Mouse (Mus musculus) kidney, postnatal 25 days (tissue): ENCODE measurements around the gene Hs2st1.

Experiments
- DNase-seq, 2 experiments: peaks; one replicate each; pipeline ENCODE4 v3.0.0; 2021; ENCODE audit warnings: mixed read lengths in 2 of 2

Gene Hs2st1

DNA sequence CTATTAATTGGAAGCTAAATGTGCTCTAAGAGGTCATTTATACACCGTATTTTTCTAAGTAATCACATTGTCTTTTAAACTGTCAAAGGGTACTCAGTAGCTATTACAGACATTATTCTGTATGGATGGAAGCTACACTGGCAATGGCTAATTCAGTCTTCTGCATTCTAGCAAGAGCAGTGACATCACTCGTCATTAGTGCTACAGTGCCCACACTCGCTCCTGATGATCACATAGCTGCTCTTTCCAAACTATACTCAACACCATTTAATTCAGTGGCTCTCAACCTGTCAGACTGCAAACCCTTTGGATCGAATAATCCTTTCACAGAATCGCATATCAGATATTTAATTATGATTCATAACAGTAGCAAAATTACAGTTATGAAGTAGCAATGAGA is 19.3 kb downstream of the Hs2st1 start:
- DNase-seq, result no peak

DNA sequence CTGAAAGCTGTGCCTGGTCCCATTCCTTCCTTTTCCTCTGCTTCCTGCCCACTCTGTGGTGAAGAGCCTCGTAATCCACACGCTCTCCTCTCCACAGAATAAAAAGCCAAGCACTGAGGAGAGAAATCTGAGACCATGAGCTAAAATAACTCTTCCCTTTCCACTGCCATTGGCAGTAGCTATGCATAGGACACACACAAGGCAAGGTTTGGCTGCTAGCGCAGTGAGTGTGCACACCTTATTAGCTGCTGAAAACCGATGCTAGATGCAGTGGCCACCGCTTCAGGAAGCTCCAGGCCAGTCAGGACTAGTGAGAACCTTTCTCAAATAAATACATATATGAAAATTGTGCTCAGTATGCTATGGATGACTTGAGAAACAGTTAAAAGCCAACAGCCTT is 19.9 kb downstream of the Hs2st1 start:
- DNase-seq, result no peak

DNA sequence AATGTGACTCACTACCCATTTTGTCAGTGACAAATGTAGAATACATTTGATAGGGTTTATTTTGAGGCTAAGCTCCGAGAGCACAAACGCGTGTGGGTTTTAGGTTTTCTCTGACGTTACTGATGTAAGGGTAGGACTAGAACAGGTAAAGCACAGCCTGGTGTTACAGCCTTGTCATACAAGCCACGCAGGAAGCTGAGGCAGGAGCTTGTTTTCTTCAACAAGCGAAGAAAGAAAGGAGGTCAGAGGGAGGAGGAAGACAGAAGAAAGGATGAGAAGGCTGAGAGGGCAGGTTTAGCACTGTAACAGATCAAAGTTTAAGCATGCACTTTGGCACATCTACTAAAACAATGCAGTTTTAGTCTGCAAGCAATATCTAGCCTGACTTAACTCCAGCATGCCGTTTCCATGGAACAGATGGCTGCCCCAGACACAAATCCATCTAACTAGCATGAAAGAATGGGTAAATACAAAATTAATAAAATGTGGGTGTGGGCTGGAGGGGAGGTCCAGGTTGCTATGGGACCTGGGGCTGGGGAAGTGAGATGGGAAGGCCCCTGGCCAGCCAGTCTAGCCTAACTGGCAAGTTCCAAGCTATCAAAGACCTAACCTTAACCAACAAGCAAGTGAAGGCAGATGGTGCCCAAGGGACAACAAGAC is 21.7 kb downstream of the Hs2st1 start:
- no peak for DNase-seq

DNA sequence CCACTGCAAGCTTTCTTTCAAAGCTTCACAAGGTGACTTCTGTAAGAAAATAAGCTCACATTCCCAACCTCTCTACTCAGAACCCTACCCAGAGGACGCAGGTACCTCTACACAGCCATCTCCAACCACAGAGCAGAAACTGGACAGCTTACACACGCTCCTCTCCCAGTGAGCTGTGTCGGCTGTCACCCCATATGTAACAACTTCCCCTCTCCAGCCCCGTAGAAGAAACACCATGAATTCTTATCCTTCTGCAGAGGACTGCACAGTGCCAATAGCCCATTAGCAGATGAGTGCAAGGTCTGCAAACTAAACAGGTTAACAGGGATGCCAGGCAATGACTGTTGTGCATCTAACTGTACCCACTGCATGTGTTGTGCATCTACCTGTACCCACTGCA is 23.5 kb downstream of the Hs2st1 start:
- DNase-seq, result no peak

DNA sequence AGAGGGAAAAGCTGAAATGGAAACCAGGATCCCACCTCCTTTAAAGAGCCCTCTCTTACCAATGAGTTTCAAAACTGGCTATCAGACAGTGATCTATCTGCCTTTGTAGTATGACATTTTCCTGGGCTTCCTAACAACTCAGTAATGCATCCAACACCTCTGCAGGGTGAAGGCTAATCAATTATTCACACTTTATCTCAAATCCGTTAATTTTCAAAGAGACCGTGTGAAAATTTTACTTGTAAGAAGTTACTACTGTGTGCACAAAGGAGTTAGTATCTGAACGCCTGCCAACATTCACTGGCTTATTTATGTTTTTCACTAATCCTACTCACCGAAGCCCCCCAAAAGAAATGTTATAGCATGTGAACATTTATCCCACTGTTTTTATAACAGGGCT is 24.1 kb downstream of the Hs2st1 start:
- no peak for DNase-seq

DNA sequence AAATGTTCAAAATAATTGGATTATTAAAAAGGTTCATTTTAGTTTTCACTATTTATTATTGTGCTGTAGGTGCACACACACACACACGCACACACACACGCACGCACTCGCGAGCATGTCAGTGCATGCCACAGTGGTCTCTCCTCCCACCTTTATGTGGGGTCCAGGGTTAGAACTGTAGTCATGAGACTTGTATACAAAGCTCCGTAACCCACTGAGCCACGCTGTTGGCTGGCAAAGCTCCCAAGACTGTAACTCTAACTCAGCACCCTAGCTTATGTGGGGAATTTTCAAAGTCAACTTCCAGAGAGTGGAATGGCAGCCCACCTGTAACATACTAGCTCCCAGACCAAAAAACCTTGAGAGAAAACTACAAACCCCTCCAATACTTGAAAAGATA is 24.8 kb downstream of the Hs2st1 start:
- DNase-seq, result no peak

DNA sequence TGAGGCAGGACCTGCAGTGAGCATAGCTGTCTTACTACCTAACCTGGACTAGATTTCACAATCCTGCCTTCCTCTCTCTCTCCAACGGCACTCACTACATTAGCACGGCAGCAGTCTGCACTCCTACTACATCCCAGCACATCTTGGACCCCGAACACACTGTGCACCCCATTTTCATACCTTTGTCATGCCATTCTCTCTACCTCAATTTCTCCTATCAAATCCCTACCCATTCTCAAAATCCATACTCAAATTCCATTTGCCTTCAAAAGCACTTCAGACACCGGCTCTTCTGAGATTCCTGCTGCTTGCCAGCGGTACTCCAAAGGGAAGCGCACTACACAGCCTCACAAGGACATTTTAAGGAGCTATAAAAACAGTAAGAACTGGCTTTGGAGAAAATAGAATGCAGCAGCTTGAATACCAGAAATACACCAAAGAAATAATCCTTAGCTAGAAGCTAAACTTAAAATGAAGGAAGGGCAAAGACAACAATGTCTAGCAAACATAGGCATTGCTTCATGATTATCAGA is 28.0 kb downstream of the Hs2st1 start:
- DNase-seq, result no peak

DNA sequence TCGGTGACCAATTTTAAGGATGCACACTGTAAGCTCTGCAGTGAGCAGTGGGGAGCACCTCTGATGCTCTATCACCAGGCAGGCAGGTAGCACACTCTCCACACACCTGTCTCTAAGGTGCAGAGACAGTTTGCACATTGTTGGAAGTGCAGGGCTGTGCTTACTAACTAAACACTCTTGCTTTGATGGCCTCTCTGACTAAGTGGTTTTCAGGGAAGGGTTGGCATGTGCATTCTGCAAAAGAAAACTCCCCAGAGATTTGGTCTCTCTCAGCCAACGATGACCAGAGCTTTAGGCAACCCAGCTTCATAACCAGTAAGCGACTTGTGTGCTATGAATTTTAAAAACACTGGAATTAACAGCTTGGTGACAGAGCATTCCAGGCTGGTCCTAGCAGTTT is 29.2 kb downstream of the Hs2st1 start:
- DNase-seq, result no peak

DNA sequence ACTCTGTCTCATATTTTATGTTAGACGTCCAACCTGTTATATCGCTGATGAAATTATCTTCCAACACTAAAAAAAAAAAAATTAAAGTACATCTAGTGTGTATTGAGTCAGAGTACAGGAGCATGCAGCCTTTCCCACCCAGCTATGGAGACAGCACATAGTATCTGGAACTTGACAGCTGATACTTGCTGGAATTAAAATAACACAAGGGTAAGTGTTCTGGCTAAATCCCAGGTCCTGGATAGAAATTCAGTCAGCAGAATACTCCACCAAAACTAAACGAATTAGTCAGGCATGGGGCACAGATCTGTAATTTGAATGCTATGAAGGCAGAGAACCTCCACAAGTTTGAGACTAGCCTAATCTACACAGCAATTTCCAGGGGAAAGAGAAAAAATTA is 30.9 kb downstream of the Hs2st1 start:
- DNase-seq, result no peak

DNA sequence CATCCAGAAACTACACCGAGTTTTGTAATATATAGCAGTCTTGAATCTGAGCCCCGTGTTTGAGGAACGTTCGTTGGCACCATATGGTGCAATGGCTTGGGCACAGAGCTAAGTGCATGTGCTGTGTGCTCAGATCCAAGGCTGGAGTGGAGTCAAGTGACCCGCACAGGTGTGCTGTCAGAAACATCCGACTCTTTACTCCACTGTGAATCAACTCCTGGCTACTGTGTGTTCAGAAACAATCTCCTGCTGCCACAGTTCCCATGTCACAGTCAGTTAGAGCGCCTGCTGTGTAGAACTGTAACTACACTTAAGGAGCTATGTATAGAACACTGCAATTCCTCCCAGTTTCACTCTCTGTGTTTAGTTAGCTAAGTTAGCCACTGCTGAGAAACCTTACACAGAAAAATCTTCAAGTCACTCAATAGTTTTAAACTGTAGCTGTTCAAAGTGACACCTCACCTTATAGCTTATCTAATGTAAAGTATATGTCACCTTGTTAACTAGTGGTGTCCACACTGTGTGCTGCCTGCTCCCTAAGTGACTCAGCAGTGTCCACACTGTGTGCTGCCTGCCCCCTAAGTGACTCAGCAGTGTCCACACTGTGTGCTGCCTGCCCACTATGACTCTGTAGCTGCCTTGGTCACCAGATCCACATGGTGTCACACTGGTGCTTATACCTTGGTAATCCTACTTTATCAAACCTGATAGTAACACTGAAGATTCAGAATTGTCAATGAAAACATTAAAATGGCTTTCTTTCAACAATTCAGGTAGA is 32.7 kb downstream of the Hs2st1 start:
- DNase-seq, result no peak

DNA sequence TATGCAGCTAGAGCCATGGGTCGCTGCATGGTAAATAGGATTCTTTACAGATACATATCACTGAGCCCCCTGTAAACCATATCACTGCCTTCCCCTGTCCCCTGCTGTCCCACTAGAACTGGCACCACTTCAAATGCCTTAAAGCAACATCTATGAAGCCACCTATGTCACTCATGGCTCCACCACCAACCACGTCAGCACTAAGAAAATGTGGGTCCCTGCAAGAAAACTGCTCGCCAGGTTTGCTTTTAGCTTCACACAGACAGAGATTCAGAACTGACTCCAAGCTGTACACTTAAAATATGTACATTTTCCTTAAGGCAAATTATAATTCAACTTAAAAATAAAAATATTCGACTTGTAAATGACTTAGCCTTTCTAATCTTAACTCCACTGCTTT is 34.9 kb downstream of the Hs2st1 start:
- no peak for DNase-seq

DNA sequence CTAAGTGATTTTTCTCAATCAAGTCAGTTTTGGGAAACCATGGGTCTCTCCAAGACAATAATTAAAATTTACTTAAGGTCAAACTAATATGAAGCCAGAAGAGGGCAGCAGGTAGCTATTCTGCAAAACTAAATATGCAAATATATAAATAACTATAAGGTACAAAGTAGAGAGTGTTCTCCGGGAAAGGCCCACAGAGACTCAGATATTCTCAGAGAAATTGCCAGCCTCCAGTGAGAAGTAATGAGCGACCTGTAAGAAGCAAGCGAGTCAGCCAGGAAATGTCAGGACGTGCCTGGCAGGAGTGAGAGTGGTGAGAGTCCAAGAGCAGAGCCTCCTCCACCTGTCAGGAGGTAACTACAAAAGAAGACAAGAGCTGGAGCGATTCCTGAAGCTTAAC is 39.0 kb downstream of the Hs2st1 start:
- DNase-seq, result peak; percentile 30 to 43

DNA sequence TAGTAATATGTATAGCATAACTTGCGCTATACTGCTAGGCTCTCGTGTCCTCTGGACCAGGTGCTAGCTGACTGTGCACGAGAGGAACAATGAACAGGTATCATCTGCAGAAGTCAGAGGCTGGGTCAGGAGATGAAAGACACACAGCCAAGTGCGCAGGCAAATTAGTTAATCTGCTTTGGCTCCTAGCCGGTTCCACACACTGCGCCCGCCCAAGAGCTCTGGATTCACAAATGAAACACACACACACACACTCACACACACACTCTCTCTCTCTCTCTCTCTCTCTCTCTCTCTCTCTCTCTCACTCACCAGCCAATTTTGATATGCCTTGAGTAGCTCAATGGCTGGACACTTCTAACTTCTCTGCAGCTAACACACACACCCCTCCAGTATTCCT is 42.1 kb downstream of the Hs2st1 start:
- DNase-seq, result no peak

DNA sequence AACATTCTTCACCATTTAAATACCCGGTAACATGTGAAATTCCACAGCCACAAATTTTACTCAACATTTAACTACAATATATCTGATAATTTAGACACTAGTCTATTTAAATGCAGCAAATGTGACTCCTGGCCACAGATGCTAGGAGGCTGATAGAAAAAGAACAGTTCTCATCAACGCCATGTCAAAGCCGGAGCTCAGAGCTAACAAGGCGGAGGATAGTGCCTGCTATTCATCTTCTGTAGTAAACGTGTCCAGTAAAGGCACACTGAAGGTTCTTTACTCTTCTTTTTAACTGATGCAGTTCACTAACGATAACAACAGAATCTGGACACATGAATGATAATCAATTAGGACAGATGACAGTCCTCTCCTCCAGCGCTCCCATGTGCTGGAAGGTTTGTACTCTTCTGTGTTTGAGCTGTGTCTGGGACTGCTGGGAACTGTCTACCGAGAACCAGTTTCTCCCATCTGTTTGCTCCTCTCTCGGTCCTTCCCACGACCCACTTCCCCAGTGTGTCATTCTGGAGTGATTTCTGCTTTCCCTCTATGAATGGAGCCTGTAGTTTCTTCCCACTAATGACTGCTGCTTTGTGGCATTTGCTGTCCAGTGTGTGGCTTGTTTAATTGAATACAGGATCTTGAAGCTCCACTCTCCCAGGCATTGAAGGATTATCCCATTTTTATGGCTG is 50.3 kb downstream of the Hs2st1 start:
- DNase-seq, result no peak

DNA sequence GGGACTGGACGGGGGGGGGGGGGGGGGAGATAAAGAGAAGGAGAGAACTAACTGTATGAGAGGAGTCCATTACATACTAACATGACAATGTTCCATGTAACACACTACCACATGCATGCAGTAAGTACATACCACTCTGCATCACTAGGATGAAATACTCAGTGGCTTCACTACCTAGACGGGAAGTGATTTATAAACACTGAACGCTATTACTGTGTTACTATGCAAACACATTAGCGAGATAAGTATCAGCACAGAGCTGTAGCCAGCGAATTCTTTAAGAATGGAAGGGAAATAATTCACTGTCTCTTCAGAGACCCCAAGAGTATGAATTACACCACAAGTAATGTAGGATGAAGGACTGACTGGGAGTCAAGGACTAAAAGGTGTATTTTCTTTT is 51.1 kb downstream of the Hs2st1 start:
- DNase-seq, result no peak

DNA sequence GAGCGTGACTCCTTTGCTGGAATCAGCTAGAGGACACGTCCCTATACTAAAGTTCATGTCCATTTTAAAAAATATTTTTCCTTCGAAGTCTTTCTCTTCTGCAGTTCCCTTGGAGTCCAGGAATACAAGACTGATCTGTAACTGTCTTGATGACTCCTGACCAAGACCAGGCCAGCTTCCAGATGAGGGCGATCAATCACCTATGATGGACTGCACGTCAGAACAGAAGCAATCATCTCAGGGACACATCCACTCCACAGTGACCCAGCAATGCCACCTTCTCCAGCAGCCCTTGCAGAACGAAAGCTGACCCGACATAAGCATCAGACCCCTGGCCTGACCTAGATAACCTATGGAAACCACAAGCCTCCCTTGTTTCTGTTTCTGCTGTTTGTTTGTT is 54.7 kb downstream of the Hs2st1 start:
- no peak for DNase-seq

DNA sequence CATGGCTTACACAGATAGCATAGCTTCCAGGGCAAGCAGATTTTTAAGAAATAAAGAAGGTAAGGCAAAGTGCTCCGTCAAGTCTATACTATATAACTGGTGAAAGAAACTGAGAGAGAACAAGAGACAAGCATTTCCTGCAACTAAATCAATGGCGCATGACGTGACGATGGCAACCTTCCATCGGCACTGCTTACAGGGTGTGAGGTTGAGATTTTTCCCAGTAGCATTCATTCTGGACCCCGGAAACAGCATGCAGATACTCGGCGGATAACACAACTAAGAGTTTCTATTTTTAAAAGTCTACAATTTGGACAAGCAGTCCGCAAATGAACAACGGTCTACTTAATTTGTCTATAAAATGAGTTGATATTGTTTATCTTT is 55.9 kb downstream of the Hs2st1 start:
- peak in 1 of 2 experiments; percentile 57 for DNase-seq

DNA sequence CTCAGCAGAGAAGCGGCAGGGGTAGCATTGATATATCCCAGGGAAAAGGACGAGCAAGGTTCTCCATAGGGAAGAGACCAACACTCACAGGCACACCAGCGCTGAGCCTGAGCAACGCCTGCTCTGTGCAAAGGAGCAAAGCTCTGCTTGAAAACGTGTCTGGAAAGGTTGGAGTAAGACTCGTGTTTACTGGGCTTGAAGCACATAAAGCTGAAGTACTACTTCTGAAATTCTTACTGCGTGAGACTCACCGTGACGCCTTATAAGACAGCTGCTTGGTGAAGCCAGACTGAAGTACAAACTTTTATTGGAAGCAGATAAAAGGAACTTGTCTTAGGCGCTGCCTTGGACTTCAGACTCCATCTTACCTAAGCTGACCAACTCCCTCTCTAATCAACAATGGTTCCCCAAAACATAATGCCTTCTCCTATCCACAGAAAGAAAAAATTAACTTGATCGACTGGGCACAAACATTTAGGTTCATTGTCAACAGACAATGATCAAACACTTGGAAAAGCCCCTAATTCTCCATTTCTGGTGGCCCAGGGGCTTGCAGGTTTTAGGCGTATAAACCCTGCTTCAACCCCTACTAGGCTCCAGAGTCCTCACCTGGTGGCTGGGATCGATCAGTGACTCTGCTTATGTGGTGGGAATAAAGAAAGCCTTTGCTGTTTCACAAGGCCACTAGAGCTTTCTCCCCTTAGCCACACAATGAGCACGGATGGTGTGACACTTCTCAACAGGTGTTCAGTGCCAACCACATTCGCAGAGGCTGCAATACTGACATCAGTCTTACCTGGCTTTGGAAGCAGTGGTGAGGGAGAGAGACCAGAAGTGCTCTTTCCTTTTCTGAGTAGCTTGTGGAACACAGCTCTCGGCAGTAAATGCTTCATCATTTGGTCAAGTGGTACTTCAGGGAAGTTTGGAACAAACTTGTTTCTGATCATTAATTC is 56.5 kb downstream of the Hs2st1 start:
- no peak for DNase-seq

DNA sequence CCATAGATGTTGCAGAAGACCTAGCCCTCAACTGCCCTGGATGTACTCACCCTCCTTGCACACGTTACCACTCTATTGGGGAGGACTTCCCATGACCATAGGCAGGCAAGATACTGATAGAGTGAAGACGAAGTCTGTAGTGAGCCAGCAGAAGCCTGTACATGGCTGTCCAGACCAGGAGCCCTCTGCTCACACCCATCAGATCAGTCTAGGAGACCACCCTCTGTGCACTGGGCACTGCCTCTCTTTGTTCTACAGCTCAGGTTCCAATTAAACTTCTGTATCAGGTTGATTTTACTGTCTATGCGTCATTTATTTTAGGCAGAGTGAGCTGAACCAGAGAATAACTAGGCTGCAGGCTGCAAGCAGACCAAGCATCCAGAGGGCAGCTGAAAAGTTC is 59.3 kb downstream of the Hs2st1 start:
- no peak for DNase-seq

DNA sequence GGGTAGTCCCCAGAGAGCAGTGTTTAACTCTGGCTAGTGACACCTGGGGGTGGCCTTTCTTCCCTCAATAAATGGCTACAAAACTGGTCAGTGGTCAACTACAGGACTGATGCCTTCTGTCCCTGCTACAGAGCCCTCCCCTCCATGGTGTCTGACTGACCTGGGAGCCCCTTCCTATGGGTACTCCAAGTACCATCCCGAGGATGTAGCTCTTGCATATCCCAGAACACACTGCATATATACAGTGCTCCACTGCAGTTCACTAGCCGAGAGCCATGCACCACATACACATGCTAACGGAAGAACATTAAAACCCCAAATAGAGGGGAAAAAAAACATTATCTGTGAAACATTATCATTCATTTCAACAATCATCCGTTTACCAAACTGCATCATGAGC is 61.6 kb downstream of the Hs2st1 start:
- no peak for DNase-seq

DNA sequence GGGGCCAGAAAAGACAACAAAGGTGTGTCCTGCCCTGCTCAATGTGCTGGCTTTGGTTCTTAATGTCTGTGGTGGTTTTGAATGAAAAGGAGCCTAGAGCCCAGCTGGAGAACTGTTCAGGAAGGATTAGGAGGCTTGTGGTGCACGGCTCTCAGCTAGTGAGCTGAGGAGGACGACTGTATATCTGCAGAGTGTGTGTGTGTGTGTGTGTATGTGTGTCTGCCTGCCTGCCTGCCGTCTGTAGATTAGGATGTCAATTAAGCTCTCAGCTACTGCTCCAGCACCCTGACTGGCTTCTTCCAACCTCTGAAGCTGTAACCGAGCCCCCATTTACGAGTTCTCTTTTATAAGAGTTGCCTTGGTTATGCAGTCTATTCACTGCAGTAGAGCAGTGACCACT is 62.1 kb downstream of the Hs2st1 start:
- DNase-seq, result no peak

DNA sequence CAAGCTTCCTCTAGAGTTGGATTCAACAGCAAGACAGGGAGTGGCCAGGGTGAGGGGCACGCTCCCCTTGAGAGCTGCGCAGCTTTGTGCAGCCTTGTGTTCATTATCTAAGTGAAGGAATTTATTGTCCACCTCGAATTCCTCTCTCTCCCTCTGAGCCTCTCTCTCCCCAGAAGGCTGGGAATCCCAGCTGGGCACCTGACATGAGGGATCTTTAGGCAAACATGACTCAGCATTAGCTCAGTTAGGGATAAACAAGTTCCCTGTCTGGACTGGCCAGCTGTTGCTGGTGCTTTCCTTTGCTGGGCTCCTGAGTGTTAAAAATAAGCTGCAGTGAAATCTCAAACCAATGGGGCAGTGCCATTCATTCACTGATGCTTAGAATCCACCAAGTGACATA is 63.8 kb downstream of the Hs2st1 start:
- no peak for DNase-seq

DNA sequence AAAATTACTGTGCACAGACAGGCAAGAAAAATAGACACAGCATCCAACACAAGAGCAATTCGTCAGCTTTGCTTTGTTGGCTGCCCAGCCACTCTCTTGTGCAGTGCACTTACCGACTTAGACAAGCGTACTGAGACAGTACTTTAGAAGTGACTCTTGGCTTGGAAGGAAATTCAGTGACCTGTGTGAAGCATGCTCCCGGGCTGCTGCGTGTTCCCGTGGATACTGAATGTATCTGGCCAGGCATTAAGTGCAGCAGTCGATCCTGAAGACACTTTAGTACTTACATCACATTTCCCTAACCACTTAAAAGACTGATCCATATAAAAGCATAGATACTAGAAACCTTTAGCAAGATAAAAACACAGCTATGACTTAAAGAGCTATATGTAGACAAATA is 68.1 kb downstream of the Hs2st1 start:
- no peak for DNase-seq
